Mouse (Mus musculus) limb, embryonic 15.5 days (tissue): Measurements from ENCODE around the gene Gdpd2. TPM values are rescaled to one million over a fixed set of nuclear protein-coding genes. Genes with fewer than 3 reads are reported as not detected.

Experiments
- ATAC-seq: fragments of 200-750 bp; cut with Nextera tagmentation; 2 replicates; pipeline ENCODE4 v1.8.0; 2017; ENCODE audit warnings: low read depth, moderate TSS enrichment; ENCODE audit not compliant: insufficient number of reproducible peaks, low FRiP score, low TSS enrichment
- H3K27ac ChIP-seq: fragments of 300-500 bp; sonication (generic); 2 replicates; pipeline ENCODE4 v1.5.1; 2015; ENCODE audit warnings: moderate library complexity, mild to moderate bottlenecking, inconsistent platforms
- H3K27me3 ChIP-seq: fragments of 300-500 bp; sonication (generic); 2 replicates; pipeline ENCODE4 v1.6.1; 2015; ENCODE audit warnings: inconsistent platforms
- H3K36me3 ChIP-seq: fragments of 300-500 bp; sonication (generic); 2 replicates; pipeline ENCODE4 v1.6.1; 2015; ENCODE audit warnings: inconsistent platforms
- H3K4me1 ChIP-seq: fragments of 300-500 bp; sonication (generic); 2 replicates; pipeline ENCODE4 v1.6.1; 2015; ENCODE audit warnings: inconsistent platforms
- H3K4me2 ChIP-seq: fragments of 300-500 bp; sonication (generic); 2 replicates; pipeline ENCODE4 v1.6.1; 2015; ENCODE audit warnings: mild to moderate bottlenecking, inconsistent platforms
- H3K4me3 ChIP-seq: fragments of 300-500 bp; sonication (generic); 2 replicates; pipeline ENCODE4 v1.5.1; 2015; ENCODE audit warnings: mild to moderate bottlenecking, inconsistent platforms
- H3K9ac ChIP-seq: fragments of 300-500 bp; sonication (generic); 2 replicates; pipeline ENCODE4 v1.6.1; 2015; ENCODE audit warnings: inconsistent platforms
- H3K9me3 ChIP-seq: fragments of 300-500 bp; sonication (generic); 2 replicates; pipeline ENCODE4 v1.6.1; 2016; ENCODE audit warnings: inconsistent platforms
- WGBS: fragments of 180-500 bp; shearing (Covaris S2); methylation state at CpG from one replicate; pipeline ENCODE4 v1.1.7; 2015; 5-methylcytosine and 5-hydroxymethylcytosine counted together
- polyA plus RNA-seq: library from polyadenylated mRNA; unstranded; fragments of >200 nt; fragmentation: Nextera tagmentation; extraction: Ambion mirVana; gene quantifications from 2 replicates; pipeline ENCODE4 v1.2.1, GENCODE M21; 2015

The Gdpd2 gene
- polyA plus RNA-seq, 1 experiment from 2014 or later = 12.1 TPM

GRCm38 (mm10) chrX:100740785-100741184 is 11.1 kb downstream of the Gdpd2 start:
- 49% methylated on average over 6 of the region's 6 CpGs for WGBS
- Histone ChIP-seq H3K36me3 (no peaks in the 10 kb centered on the region), H3K4me3 (no peak overlapping the region)

GRCm38 (mm10) chrX:100741940-100742339 is 12.3 kb downstream of the Gdpd2 start:
- H3K4me2 ChIP-seq = no peak overlapping the region
- no peaks in the 10 kb centered on the region for H3K4me1 ChIP-seq
- no peaks in the 10 kb centered on the region for H3K9me3 ChIP-seq
- H3K4me3 ChIP-seq = no peak overlapping the region
- no peaks in the 10 kb centered on the region for H3K36me3 ChIP-seq
- H3K27me3 ChIP-seq = peaks cover 9% of the 10 kb centered on the region
- no peak overlapping the region for H3K9ac ChIP-seq
- H3K27ac ChIP-seq = no peak overlapping the region
- no peak for ATAC-seq
- 17% methylated on average over 10 of the region's 10 CpGs for WGBS

More at GRCm38 (mm10) chrX:100740785-100741184, 11.1 kb downstream of the Gdpd2 start:
- H3K27ac ChIP-seq = no peak overlapping the region
- ATAC-seq = no peak
- no peak overlapping the region for H3K9ac ChIP-seq
- H3K27me3 ChIP-seq = peaks cover 9% of the 10 kb centered on the region
- H3K4me2 ChIP-seq = no peak overlapping the region
- no peaks in the 10 kb centered on the region for H3K9me3 ChIP-seq
- no peaks in the 10 kb centered on the region for H3K4me1 ChIP-seq

- Histone ChIP-seq H3K9me3 (no peaks in the 10 kb centered on the region), H3K27ac (no peak overlapping the region), H3K9ac (no peak overlapping the region), H3K4me1 (peaks cover 9% of the 10 kb centered on the region), H3K27me3 (peaks cover 21% of the 10 kb centered on the region), H3K36me3 (no peaks in the 10 kb centered on the region), H3K4me3 (no peak overlapping the region), H3K4me2 (no peak overlapping the region)
- WGBS = 86% methylated on average over 6 of the region's 6 CpGs
- ATAC-seq = no peak
Observed at GRCm38 (mm10) chrX:100765855-100766254, 36.2 kb downstream of the Gdpd2 start.

GRCm38 (mm10) chrX:100767181-100767884 is 37.7 kb downstream of the Gdpd2 start, which contains the start of gene Dlg3:
TSS of gene Dlg3 (plus strand) at chrX:100767722.
- peaks cover 21% of the 10 kb centered on the region for H3K27me3 ChIP-seq
- no peak within 1 kb of the TSS for H3K9ac ChIP-seq
- 19% methylated on average over 25 of the region's 26 CpGs for WGBS
- 0 out of 2 replicates have a peak, but pooled peaks have one; percentile 44 for ATAC-seq
- peak within 1 kb of the TSS; percentile 66 for H3K4me2 ChIP-seq
- no peaks in the 10 kb centered on the region for H3K36me3 ChIP-seq
- H3K4me3 ChIP-seq = peak within 1 kb of the TSS; percentile 44
- no peaks in the 10 kb centered on the region for H3K9me3 ChIP-seq
- peaks cover 9% of the 10 kb centered on the region for H3K4me1 ChIP-seq
- no peak within 1 kb of the TSS for H3K27ac ChIP-seq

- Histone ChIP-seq H3K4me3 (peak overlapping the region; percentile 44), H3K9ac (no peak overlapping the region)
Observed at GRCm38 (mm10) chrX:100767885-100768626, 38.4 kb downstream of the Gdpd2 start.

GRCm38 (mm10) chrX:100769281-100769680 is 39.6 kb downstream of the Gdpd2 start:
- H3K4me1 ChIP-seq = peaks cover 9% of the 10 kb centered on the region
- no peak overlapping the region for H3K27ac ChIP-seq
- 85% methylated on average over 5 of the region's 5 CpGs for WGBS
- no peak overlapping the region for H3K9ac ChIP-seq
- no peak for ATAC-seq
- H3K9me3 ChIP-seq = no peaks in the 10 kb centered on the region
- H3K4me3 ChIP-seq = no peak overlapping the region
- peaks cover 21% of the 10 kb centered on the region for H3K27me3 ChIP-seq
- no peak overlapping the region for H3K4me2 ChIP-seq
- H3K36me3 ChIP-seq = no peaks in the 10 kb centered on the region

More at GRCm38 (mm10) chrX:100767885-100768626, 38.4 kb downstream of the Gdpd2 start:
- H3K27ac ChIP-seq = no peak overlapping the region
- H3K9me3 ChIP-seq = no peaks in the 10 kb centered on the region
- peak overlapping the region; percentile 66 for H3K4me2 ChIP-seq
- H3K4me1 ChIP-seq = peaks cover 9% of the 10 kb centered on the region
- no peaks in the 10 kb centered on the region for H3K36me3 ChIP-seq
- H3K27me3 ChIP-seq = peaks cover 21% of the 10 kb centered on the region
- ATAC-seq = no peak
- 42% methylated on average over 25 of the region's 36 CpGs for WGBS

- H3K9me3 ChIP-seq = no peaks in the 10 kb centered on the region
- peak overlapping the region; percentile 47 for H3K4me2 ChIP-seq
- no peak for ATAC-seq
- H3K27me3 ChIP-seq = peaks cover 5% of the 10 kb centered on the region
- H3K9ac ChIP-seq = peak overlapping the region; percentile 44
- H3K36me3 ChIP-seq = no peaks in the 10 kb centered on the region
- H3K4me1 ChIP-seq = no peaks in the 10 kb centered on the region; the same call in 1 of the 2 replicates
- 0 out of 2 replicates have a peak overlapping the region, but pooled peaks have one; percentile 27 for H3K27ac ChIP-seq
- WGBS = 21% methylated on average over 23 of the region's 23 CpGs
- peak overlapping the region; percentile 49 for H3K4me3 ChIP-seq
Observed at GRCm38 (mm10) chrX:100774341-100774811, 44.7 kb downstream of the Gdpd2 start.

- H3K4me1 ChIP-seq = no peaks in the 10 kb centered on the region; the same call in 1 of the 2 replicates
- no peak overlapping the region for H3K9ac ChIP-seq
- no peaks in the 10 kb centered on the region for H3K36me3 ChIP-seq
- no peaks in the 10 kb centered on the region for H3K9me3 ChIP-seq
- no peaks in the 10 kb centered on the region; the same call in 1 of the 2 replicates for H3K27me3 ChIP-seq
- WGBS = 82% methylated on average over 3 of the region's 3 CpGs
- no peak overlapping the region for H3K4me2 ChIP-seq
- no peak overlapping the region for H3K27ac ChIP-seq
- ATAC-seq = no peak
- no peak overlapping the region for H3K4me3 ChIP-seq
Observed at GRCm38 (mm10) chrX:100775405-100775804, 45.7 kb downstream of the Gdpd2 start.

GRCm38 (mm10) chrX:100776494-100776893 is 46.8 kb downstream of the Gdpd2 start:
- Histone ChIP-seq H3K4me3 (peak overlapping the region; percentile 54), H3K27me3 (no peaks in the 10 kb centered on the region; the same call in 1 of the 2 replicates), H3K4me2 (peak overlapping the region; percentile 47), H3K4me1 (no peaks in the 10 kb centered on the region; the same call in 1 of the 2 replicates), H3K36me3 (no peaks in the 10 kb centered on the region), H3K27ac (peak overlapping the region; percentile 85), H3K9me3 (no peaks in the 10 kb centered on the region), H3K9ac (no peak overlapping the region)
- WGBS = 22% methylated on average over 9 of the region's 9 CpGs
- ATAC-seq = no peak

GRCm38 (mm10) chrX:100776985-100777654 is 47.4 kb downstream of the Gdpd2 start:
- peak; percentile 83 for ATAC-seq
- H3K27ac ChIP-seq = peak overlapping the region; percentile 85
- peak overlapping the region; percentile 54 for H3K4me3 ChIP-seq
- H3K27me3 ChIP-seq = no peaks in the 10 kb centered on the region; the same call in 1 of the 2 replicates
- peak overlapping the region; percentile 47 for H3K4me2 ChIP-seq
- H3K36me3 ChIP-seq = no peaks in the 10 kb centered on the region
- peak overlapping the region; percentile 23; the same call in 1 of the 2 replicates for H3K9ac ChIP-seq
- WGBS = 19% methylated on average over 37 of the region's 49 CpGs
- H3K9me3 ChIP-seq = no peaks in the 10 kb centered on the region
- no peaks in the 10 kb centered on the region; the same call in 1 of the 2 replicates for H3K4me1 ChIP-seq

GRCm38 (mm10) chrX:100777655-100778234 is 48.1 kb downstream of the Gdpd2 start:
- Histone ChIP-seq H3K4me1 (no peaks in the 10 kb centered on the region; the same call in 1 of the 2 replicates), H3K36me3 (no peaks in the 10 kb centered on the region), H3K4me2 (peak overlapping the region; percentile 47), H3K27me3 (no peaks in the 10 kb centered on the region; the same call in 1 of the 2 replicates), H3K27ac (peak overlapping the region; percentile 85), H3K4me3 (peak overlapping the region; percentile 54), H3K9ac (peak overlapping the region; percentile 23; the same call in 1 of the 2 replicates), H3K9me3 (no peaks in the 10 kb centered on the region)
- ATAC-seq = no peak
- WGBS = 19% methylated on average over 10 of the region's 10 CpGs
